8 mouse cellular contexts compared by ENCODE assay signal in genomic region chr5:138116255-138117198, GRCm38 (mm10). TPM values are rescaled to one million over a fixed set of nuclear protein-coding genes. Genes with fewer than 3 reads are reported as not detected.
A peak's percentile ranks its signal among the peaks of the same experiment; 100 is the strongest.
DNase-seq lines count a peak whose midpoint lies in the region; ATAC-seq and TF ChIP-seq lines count a peak whose summit lies in the region.

Gene Zscan21, plus strand, starts transcription at chr5:138116903.

- peak within 1 kb of the TSS; percentile 95 for H3K27ac ChIP-seq in heart, embryonic 12.5 days (ENCODE audit: poor library complexity, severe bottlenecking)
- H3K27ac ChIP-seq in kidney, postnatal 0 days, result peak within 1 kb of the TSS; percentile 90
- peak within 1 kb of the TSS; percentile 84 for H3K27ac ChIP-seq in liver, embryonic 11.5 days (ENCODE audit: low read depth, low read length)
- H3K27ac ChIP-seq in stomach, embryonic 14.5 days (ENCODE audit: low read length), result peak within 1 kb of the TSS; percentile 92

- no peaks in the 10 kb centered on the region for H3K9me3 ChIP-seq in heart, embryonic 12.5 days (replicated peaks)
- H3K9me3 ChIP-seq in kidney, postnatal 0 days (replicated peaks; ENCODE audit: low read length), result no peaks in the 10 kb centered on the region
- no peaks in the 10 kb centered on the region for H3K9me3 ChIP-seq in liver, embryonic 11.5 days (ENCODE audit: control insufficient read depth, low read length)
- no peaks in the 10 kb centered on the region for H3K9me3 ChIP-seq in stomach, embryonic 14.5 days (ENCODE audit: control insufficient read depth, low read depth, low read length)

- H3K4me2 ChIP-seq in heart, embryonic 12.5 days, result peak within 1 kb of the TSS; percentile 86
- H3K4me2 ChIP-seq in kidney, postnatal 0 days (ENCODE audit: low read length), result peak within 1 kb of the TSS; percentile 75
- peak within 1 kb of the TSS; percentile 76 for H3K4me2 ChIP-seq in liver, embryonic 11.5 days
- peak within 1 kb of the TSS; percentile 64 for H3K4me2 ChIP-seq in stomach, embryonic 14.5 days (replicated peaks; ENCODE audit: low read depth, low read length)

- peaks cover 7% of the 10 kb centered on the region for H3K4me1 ChIP-seq in heart, embryonic 12.5 days (replicated peaks)
- no peaks in the 10 kb centered on the region for H3K4me1 ChIP-seq in kidney, postnatal 0 days (replicated peaks; ENCODE audit: insufficient read depth, low read length)
- H3K4me1 ChIP-seq in liver, embryonic 11.5 days (replicated peaks; ENCODE audit: control insufficient read depth, insufficient read depth, low read length), result peaks cover 11% of the 10 kb centered on the region
- no peaks in the 10 kb centered on the region; the same call in 1 of the 2 replicates for H3K4me1 ChIP-seq in stomach, embryonic 14.5 days (ENCODE audit: control insufficient read depth, insufficient read depth, low read length)

- H3K27me3 ChIP-seq in heart, embryonic 12.5 days (replicated peaks), result no peaks in the 10 kb centered on the region
- no peaks in the 10 kb centered on the region for H3K27me3 ChIP-seq in kidney, postnatal 0 days (ENCODE audit: insufficient read depth, low read length)
- no peaks in the 10 kb centered on the region for H3K27me3 ChIP-seq in liver, embryonic 11.5 days (replicated peaks; ENCODE audit: control insufficient read depth, insufficient read depth, low read length)
- H3K27me3 ChIP-seq in stomach, embryonic 14.5 days (ENCODE audit: control insufficient read depth, insufficient read depth, low read length), result no peaks in the 10 kb centered on the region

- DNase-seq in CD4-positive helper T cell, adult 2 months (ENCODE audit: low read depth, low spot score), result peak; percentile 93
- DNase-seq in brain, embryonic 18.5 days (ENCODE audit: low read depth, low spot score), result peak; percentile 79
- DNase-seq in kidney, postnatal 0 days (ENCODE audit: low spot score), result peak; percentile 96
- peak; percentile 91 for DNase-seq in liver, embryonic 11.5 days (ENCODE audit: low spot score)
- DNase-seq in naive thymus-derived CD4-positive, alpha-beta T cell, adult 2 months (ENCODE audit: low read depth), result peak; percentile 93

- peak within 1 kb of the TSS; percentile 83 for H3K4me3 ChIP-seq in heart, embryonic 12.5 days
- peak within 1 kb of the TSS; percentile 70 for H3K4me3 ChIP-seq in kidney, postnatal 0 days (replicated peaks; ENCODE audit: low read depth, low read length)
- H3K4me3 ChIP-seq in liver, embryonic 11.5 days (ENCODE audit: low read depth, low read length), result peak within 1 kb of the TSS; percentile 81
- H3K4me3 ChIP-seq in stomach, embryonic 14.5 days (ENCODE audit: low read depth, low read length), result peak within 1 kb of the TSS; percentile 58

- 0 out of 2 replicates have a peak, but pooled peaks have one; percentile 38 for TF ChIP-seq CTCF in kidney, postnatal 0 days (IDR thresholded peaks at IDR 0.05; ENCODE audit: low read depth)

- WGBS in heart, embryonic 12.5 days, result 7% methylated on average over 38 of the region's 38 CpGs
- WGBS in kidney, postnatal 0 days, result 5% methylated on average over 38 of the region's 38 CpGs
- 7% methylated on average over 38 of the region's 38 CpGs for WGBS in liver, embryonic 11.5 days
- 6% methylated on average over 38 of the region's 38 CpGs for WGBS in stomach, embryonic 14.5 days

- peak; percentile 99 for ATAC-seq in erythroid progenitor cell, adult 5-6 weeks (replicated peaks; ENCODE audit: low FRiP score, poor library complexity, severe bottlenecking)
- peak; percentile 98 for ATAC-seq in heart, embryonic 12.5 days (ENCODE audit: insufficient number of reproducible peaks, low FRiP score)
- peak; percentile 96 for ATAC-seq in kidney, postnatal 0 days (replicated peaks; ENCODE audit: low FRiP score, low read depth)
- peak; percentile 94 for ATAC-seq in liver, embryonic 11.5 days (replicated peaks; ENCODE audit: low FRiP score)
- ATAC-seq in stomach, embryonic 14.5 days (ENCODE audit: insufficient number of reproducible peaks, insufficient read depth, low FRiP score, low read depth), result peak; percentile 93

- H3K9ac ChIP-seq in heart, embryonic 12.5 days, result peak within 1 kb of the TSS; percentile 91
- H3K9ac ChIP-seq in kidney, postnatal 0 days (ENCODE audit: low read depth, low read length), result peak within 1 kb of the TSS; percentile 64
- H3K9ac ChIP-seq in liver, embryonic 11.5 days (ENCODE audit: low read depth, low read length), result peak within 1 kb of the TSS; percentile 76
- H3K9ac ChIP-seq in stomach, embryonic 14.5 days (replicated peaks; ENCODE audit: low read depth, low read length), result peak within 1 kb of the TSS; percentile 71

- H3K36me3 ChIP-seq in heart, embryonic 12.5 days, result peaks cover 23% of the 10 kb centered on the region
- 0 out of 2 replicates have a peak, but pooled peaks cover 3% of the 10 kb centered on the region for H3K36me3 ChIP-seq in kidney, postnatal 0 days (ENCODE audit: insufficient read depth, low read length)
- H3K36me3 ChIP-seq in liver, embryonic 11.5 days (ENCODE audit: control insufficient read depth, insufficient read depth, low read length), result peaks cover 2% of the 10 kb centered on the region; the same call in 1 of the 2 replicates
- H3K36me3 ChIP-seq in stomach, embryonic 14.5 days (ENCODE audit: control insufficient read depth, insufficient read depth, low read length), result peaks cover 3% of the 10 kb centered on the region; the same call in 1 of the 2 replicates

RNA-seq across cellular contexts. Expression of gene Zscan21, which starts in this region (rescaled TPM):
- total RNA-seq in erythroid progenitor cell, adult 5-6 weeks (2015; ENCODE audit: low replicate concordance), result 14.7 and 16.6 TPM in 2 replicates
- 5.7 and 12.6 TPM in 2 replicates for total RNA-seq in erythroid progenitor cell, adult 5-6 weeks (2017; ENCODE audit: low replicate concordance)
- polyA plus RNA-seq in heart, embryonic 12.5 days (2016; fragmentation: Nextera tagmentation; extraction: Ambion mirVana), result 37.6 and 38.1 TPM in 2 replicates
- 45.3 and 49.6 TPM in 2 replicates for polyA plus RNA-seq in kidney, postnatal 0 days (2015; fragmentation: Nextera tagmentation; extraction: Ambion mirVana)
- 33.9 TPM in 2 replicates for polyA plus RNA-seq in liver, embryonic 11.5 days (2014; fragmentation: Nextera tagmentation; extraction: Ambion mirVana)
- polyA plus RNA-seq in stomach, embryonic 14.5 days (2014; fragmentation: Nextera tagmentation; extraction: Ambion mirVana), result 59.2 and 60.9 TPM in 2 replicates

Comparison
In these comparisons a context has a peak if more than half of its experiments do, and no peak if none do; other contexts are left out.
1. Peak in every context shown above with its lines: DNase-seq, ATAC-seq, H3K4me3 ChIP-seq and H3K27ac ChIP-seq.